Mouse (Mus musculus) lung, postnatal 0 days (tissue): Measurements from ENCODE around the gene Caprin2. TPM values are rescaled to one million over a fixed set of nuclear protein-coding genes. Genes with fewer than 3 reads are reported as not detected.

ENCODE experiments used
- ATAC-seq: fragments of 200-750 bp; cut with Nextera tagmentation; 2 replicates; pipeline ENCODE4 v1.8.0; 2017; ENCODE audit warnings: moderate library complexity
- DNase-seq: peaks from one replicate; pipeline ENCODE4 v3.0.0-alpha.2; 2016; ENCODE audit warnings: low spot score
- H3K27ac ChIP-seq: fragments of 300-500 bp; sonication (generic); 2 replicates; pipeline ENCODE4 v1.5.1; 2014; ENCODE audit warnings: antibody characterized with exemption, mild to moderate bottlenecking, low read length, mixed read lengths
- H3K27me3 ChIP-seq: fragments of 300-500 bp; sonication (generic); replicated peaks from 2 replicates; pipeline ENCODE4 v1.6.1; 2014; ENCODE audit warnings: low read length, mixed read lengths; ENCODE audit not compliant: insufficient read depth
- H3K36me3 ChIP-seq: fragments of 300-500 bp; sonication (generic); 2 replicates; pipeline ENCODE4 v1.6.1; 2014; ENCODE audit warnings: low read length, mixed read lengths; ENCODE audit not compliant: insufficient read depth
- H3K4me1 ChIP-seq: fragments of 300-500 bp; sonication (generic); 2 replicates; pipeline ENCODE4 v1.6.1; 2014; ENCODE audit warnings: antibody characterized with exemption, low read depth, low read length, mixed read lengths; ENCODE audit not compliant: insufficient read depth
- H3K4me2 ChIP-seq: fragments of 300-500 bp; sonication (generic); replicated peaks from 2 replicates; pipeline ENCODE4 v1.6.1; 2014; ENCODE audit warnings: low read depth, mild to moderate bottlenecking, low read length, moderate library complexity, mixed read lengths
- H3K4me3 ChIP-seq: fragments of 300-500 bp; sonication (generic); 2 replicates; pipeline ENCODE4 v1.5.1; 2014; ENCODE audit warnings: low read depth, low read length
- H3K9ac ChIP-seq: fragments of 300-500 bp; sonication (generic); replicated peaks from 2 replicates; pipeline ENCODE4 v1.6.1; 2014; ENCODE audit warnings: low read depth, mild to moderate bottlenecking
- H3K9me3 ChIP-seq: fragments of 300-500 bp; sonication (generic); 2 replicates; pipeline ENCODE4 v1.6.1; 2016; ENCODE audit warnings: low read length, mixed read lengths
- CTCF ChIP-seq: IDR thresholded peaks from 2 replicates; pipeline ENCODE4 v1.5.1; 2016; ENCODE audit warnings: antibody characterized with exemption, mild to moderate bottlenecking
- EP300 ChIP-seq: IDR thresholded peaks from 2 replicates; pipeline ENCODE4 v1.6.1; 2016; ENCODE audit warnings: antibody characterized with exemption, mild to moderate bottlenecking, control low read depth
- WGBS: fragments of 180-500 bp; shearing (Covaris S2); extraction: QIAGEN DNeasy Blood & Tissue Kit; methylation state at CpG from one replicate; pipeline ENCODE4 v1.1.7; 2014; 5-methylcytosine and 5-hydroxymethylcytosine counted together
- polyA plus RNA-seq: library from polyadenylated mRNA; unstranded; fragments of >200 nt; fragmentation: Nextera tagmentation; extraction: Ambion mirVana; gene quantifications from 2 replicates; pipeline ENCODE4 v1.2.1, GENCODE M21; 2015

Caprin2 gene
- polyA plus RNA-seq = 3.8 and 5.1 TPM in 2 replicates

DNA sequence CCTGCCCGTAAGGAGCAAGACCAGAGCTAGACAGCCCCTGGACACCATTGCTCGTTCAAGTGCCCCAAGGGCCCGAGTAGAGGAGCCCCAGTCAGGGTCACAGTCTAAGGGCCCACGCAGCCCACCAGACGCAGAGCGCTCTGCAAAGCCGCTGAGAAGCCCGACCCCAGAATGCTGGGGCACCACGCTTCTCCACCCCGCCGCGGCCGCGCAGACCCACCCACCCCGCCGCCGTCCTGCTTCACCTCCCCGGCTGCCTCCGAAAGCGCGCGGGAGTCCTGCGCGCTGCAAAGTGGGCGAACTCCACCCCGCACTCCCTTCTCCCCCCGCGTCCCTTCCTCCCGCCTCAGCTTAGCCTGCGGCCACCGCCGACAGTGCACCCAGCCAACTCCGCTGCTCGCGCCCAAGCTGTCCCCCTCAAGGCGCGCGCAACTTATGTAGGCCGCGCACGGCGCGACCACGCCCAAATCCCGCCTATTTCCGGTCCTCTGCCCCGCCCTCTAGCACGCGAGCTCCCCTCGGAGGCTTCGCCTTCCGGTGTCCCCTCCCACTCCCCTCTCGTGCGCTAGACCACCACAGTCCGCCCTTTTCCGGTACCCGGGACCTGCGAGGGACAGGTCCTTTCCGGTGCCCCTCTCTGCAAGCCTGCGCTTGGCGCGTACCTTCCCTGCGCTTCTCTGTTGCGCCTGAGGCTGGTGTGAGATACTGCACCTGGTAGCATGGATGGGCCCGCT is at the start of gene Caprin2:
Caprin2 (minus strand) TSS at position 465 of the 734 bp plus-strand sequence.
- DNase-seq (peak; percentile 94), ATAC-seq (peak; percentile 98)
- TF ChIP-seq CTCF = peak; percentile 39
- no peak; the same call in 1 of the 2 replicates for TF ChIP-seq EP300
- Histone ChIP-seq H3K4me2 (peak within 1 kb of the TSS; percentile 95), H3K9ac (peak within 1 kb of the TSS; percentile 46), H3K4me3 (peak within 1 kb of the TSS; percentile 78), H3K27ac (peak within 1 kb of the TSS; percentile 64), H3K27me3 (no peaks in the 10 kb centered on the region), H3K4me1 (no peaks in the 10 kb centered on the region), H3K36me3 (no peaks in the 10 kb centered on the region), H3K9me3 (no peaks in the 10 kb centered on the region)
- WGBS = 1% methylated on average over 43 of the region's 65 CpGs

DNA sequence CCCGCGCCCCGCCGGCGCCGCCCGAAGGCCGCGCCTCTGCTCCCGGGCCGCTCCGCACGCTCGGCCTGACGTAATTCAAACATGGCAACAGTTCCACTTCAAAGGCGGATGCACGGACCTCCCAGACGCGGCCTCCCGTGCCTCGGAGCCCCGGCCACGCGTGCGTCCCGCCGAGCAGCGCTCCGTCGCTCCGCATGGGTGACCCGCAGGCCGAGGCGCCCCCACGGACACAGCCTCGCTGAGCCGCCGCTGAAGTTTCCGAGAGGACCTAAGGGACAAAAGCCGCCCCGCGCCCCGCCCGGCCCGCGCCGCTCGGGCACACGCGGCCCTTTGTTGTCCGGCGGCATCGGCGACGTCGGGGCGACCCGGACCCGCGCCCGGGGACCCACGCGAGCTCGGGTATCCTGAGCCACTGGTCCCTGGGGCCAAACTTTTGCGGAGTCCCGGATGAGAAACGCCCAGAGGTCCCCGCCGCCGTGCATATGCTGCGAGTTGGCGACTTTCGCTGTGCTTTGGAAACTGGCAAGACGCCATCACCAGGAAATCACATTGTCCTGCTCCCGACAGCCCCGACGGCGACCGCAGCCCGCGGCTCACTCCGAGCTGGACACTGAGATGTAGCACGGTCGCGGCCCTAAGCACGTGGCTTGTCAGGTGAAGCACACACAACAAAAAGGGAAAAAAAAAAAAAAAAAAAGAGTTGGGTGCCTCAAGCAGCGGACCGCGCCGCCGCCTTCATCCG is 48.9 kb upstream of the Caprin2 start:
- H3K27me3 ChIP-seq = no peaks in the 10 kb centered on the region
- H3K4me3 ChIP-seq = peak overlapping the region; percentile 73
- TF ChIP-seq EP300 = no peak
- TF ChIP-seq CTCF = no peak
- peak overlapping the region; percentile 98 for H3K4me2 ChIP-seq
- H3K36me3 ChIP-seq = no peaks in the 10 kb centered on the region
- H3K9me3 ChIP-seq = no peaks in the 10 kb centered on the region
- ATAC-seq = peak; percentile 75
- DNase-seq = peak; percentile 87
- H3K9ac ChIP-seq = peak overlapping the region; percentile 94
- no peaks in the 10 kb centered on the region for H3K4me1 ChIP-seq
- H3K27ac ChIP-seq = peak overlapping the region; percentile 95
- WGBS = under 1% methylated on average over 68 of the region's 92 CpGs

DNA sequence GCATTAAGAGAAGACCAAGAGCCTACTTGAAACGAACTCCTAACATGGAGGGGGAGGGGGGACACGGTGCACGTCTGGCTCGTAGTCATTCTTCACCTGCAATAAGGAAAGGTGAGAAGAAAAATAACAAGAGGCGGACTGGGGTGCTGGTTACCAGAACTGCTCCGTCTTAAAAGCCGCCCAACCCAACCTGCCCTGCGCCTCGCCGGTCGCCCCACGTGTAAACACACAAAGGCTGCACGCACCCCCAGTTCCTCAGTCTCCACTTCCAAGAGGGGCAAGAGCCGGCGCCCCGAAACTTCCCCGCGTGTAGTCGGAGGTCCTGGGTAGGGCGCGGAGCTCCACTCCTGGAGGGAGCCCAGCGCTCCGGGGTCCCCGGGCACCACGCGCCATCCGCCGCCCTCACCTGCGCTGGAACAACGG is 48.3 kb upstream of the Caprin2 start:
- Histone ChIP-seq H3K9ac (peak overlapping the region; percentile 94), H3K4me1 (no peaks in the 10 kb centered on the region), H3K27me3 (no peaks in the 10 kb centered on the region), H3K9me3 (no peaks in the 10 kb centered on the region), H3K4me2 (peak overlapping the region; percentile 98), H3K27ac (peak overlapping the region; percentile 95), H3K36me3 (no peaks in the 10 kb centered on the region), H3K4me3 (peak overlapping the region; percentile 73)
- ATAC-seq (peak; percentile 16), DNase-seq (peak; percentile 53)
- TF ChIP-seq EP300 (no peak), CTCF (no peak)
- whole genome bisulfite sequencing = under 1% methylated on average over 29 of the region's 30 CpGs

DNA sequence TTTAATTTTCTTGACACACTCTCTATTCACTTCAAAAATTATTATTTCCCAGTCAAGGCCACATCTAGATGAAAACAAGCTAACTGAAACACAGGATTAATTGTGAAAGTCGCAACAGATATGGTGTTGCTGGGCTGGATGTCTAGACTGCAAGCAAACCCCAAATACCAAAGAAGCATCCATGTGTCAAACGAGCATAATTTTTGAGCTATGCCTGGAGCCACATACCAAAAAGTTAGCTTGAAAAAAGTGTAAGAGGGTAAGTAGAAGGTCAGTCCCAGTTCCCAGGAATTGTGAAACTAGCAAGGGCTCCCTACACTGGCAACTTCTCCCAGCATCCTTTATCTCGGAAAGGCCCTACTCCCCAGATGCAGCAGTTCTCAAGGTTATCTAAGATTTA is 47.7 kb upstream of the Caprin2 start:
- DNase-seq = peak; percentile 13
- H3K9me3 ChIP-seq = no peaks in the 10 kb centered on the region
- 19% methylated on average over 3 of the region's 3 CpGs for WGBS
- H3K27me3 ChIP-seq = no peaks in the 10 kb centered on the region
- H3K4me2 ChIP-seq = peak overlapping the region; percentile 98
- peak overlapping the region; percentile 73; the same call in 1 of the 2 replicates for H3K4me3 ChIP-seq
- H3K27ac ChIP-seq = peak overlapping the region; percentile 33; the same call in 1 of the 2 replicates
- TF ChIP-seq EP300 (no peak), CTCF (no peak)
- no peaks in the 10 kb centered on the region for H3K4me1 ChIP-seq
- ATAC-seq = no peak
- H3K36me3 ChIP-seq = no peaks in the 10 kb centered on the region
- no peak overlapping the region; the same call in 1 of the 2 replicates for H3K9ac ChIP-seq

DNA sequence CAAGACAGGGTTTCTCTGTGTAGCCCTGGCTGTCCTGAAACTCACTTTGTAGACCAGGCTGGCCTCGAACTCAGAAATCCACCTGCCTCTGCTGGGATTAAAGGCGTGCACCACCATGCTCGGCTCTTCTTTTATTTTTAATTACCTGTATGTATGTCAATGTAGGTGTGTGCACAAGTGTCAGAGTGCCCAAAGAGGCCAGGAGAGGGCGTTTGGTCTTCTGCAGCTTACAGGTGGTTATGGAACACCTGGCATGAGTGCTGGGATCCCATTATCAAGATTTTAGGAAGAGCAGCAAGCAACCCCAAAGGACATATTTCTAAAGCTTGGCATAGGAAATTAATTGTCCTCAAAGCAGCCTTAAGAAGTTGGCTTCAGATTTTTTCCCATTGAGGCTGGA is 46.4 kb upstream of the Caprin2 start:
- no peak overlapping the region for H3K4me3 ChIP-seq
- H3K9me3 ChIP-seq = no peaks in the 10 kb centered on the region
- 69% methylated on average over 4 of the region's 4 CpGs for WGBS
- H3K4me2 ChIP-seq = no peak overlapping the region
- no peaks in the 10 kb centered on the region for H3K36me3 ChIP-seq
- ATAC-seq = no peak
- TF ChIP-seq CTCF (peak; percentile 36), EP300 (no peak)
- DNase-seq = peak; percentile 13
- H3K9ac ChIP-seq = no peak overlapping the region
- H3K4me1 ChIP-seq = no peaks in the 10 kb centered on the region
- no peaks in the 10 kb centered on the region for H3K27me3 ChIP-seq
- H3K27ac ChIP-seq = no peak overlapping the region

DNA sequence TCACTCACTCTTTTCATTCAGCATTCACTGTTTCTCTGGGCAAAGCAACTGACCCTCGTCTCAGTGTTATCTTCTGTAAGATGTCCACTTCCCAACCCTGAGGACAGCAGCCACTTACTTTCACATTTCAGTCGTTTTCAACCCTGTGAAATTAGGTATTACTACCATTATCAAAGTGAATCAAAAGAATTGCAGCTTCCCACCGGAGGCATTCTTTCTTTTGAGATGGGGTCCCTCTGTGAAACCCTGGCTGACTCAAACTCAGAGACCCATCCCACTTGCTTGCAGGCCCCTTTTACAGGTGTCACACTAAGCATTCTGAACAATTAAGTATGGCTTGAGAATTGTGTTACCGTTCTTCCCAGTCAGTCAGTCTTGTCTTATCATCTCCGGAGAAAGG is 45.8 kb upstream of the Caprin2 start:
- no peaks in the 10 kb centered on the region for H3K4me1 ChIP-seq
- H3K4me2 ChIP-seq = no peak overlapping the region
- no peak for ATAC-seq
- H3K27ac ChIP-seq = no peak overlapping the region
- H3K9ac ChIP-seq = no peak overlapping the region
- H3K36me3 ChIP-seq = no peaks in the 10 kb centered on the region
- no peak for TF ChIP-seq CTCF
- H3K27me3 ChIP-seq = no peaks in the 10 kb centered on the region
- H3K4me3 ChIP-seq = no peak overlapping the region
- no peak for DNase-seq
- no peaks in the 10 kb centered on the region for H3K9me3 ChIP-seq
- WGBS = 62% methylated on average over 5 of the region's 5 CpGs
